Mouse (Mus musculus): Measurements from ENCODE around the gene Slc38a8.

DNA sequence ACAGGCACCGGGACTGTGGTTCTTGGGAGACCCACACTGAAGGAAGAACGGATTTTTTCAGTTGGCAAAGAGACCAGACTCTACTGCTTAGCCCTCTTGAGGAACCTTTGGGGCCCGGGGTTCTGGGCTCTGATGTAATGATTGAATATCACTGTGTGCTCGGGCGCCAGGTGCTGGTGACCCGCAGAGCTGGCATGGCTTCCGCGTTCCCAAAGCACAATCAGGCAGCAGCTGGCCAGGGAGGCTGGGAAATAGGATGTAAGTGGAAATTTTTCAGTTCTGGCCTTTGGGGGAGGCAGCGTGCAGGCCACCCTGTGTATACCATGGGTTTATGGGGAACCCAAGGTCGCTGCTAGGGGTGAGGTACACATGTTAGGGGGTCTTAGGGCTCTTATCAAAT lies 34.7 kb downstream of the Slc38a8 start:
- no peak for TF ChIP-seq POLR2A (IDR thresholded peaks at IDR 0.05; ENCODE audit: control insufficient read depth, low read depth, low read length)
- no peak for TF ChIP-seq CTCF (IDR thresholded peaks at IDR 0.05; ENCODE audit: control insufficient read depth, insufficient read depth, insufficient replicate concordance, low read depth, low read length)
